Mouse (Mus musculus) heart, embryonic 16.5 days (tissue): Measurements from ENCODE around the gene Hyal1. TPM values are rescaled to one million over a fixed set of nuclear protein-coding genes. Genes with fewer than 3 reads are reported as not detected.

Source experiments
- ATAC-seq: fragments of 200-750 bp; cut with Nextera tagmentation; replicated peaks from 2 replicates; pipeline ENCODE4 v1.8.0; 2017; ENCODE audit warnings: moderate number of reproducible peaks; ENCODE audit not compliant: insufficient read depth, low FRiP score; ENCODE audit errors: extremely low read depth
- H3K27ac ChIP-seq: fragments of 300-500 bp; sonication (generic); 2 replicates; pipeline ENCODE4 v1.5.1; 2014; ENCODE audit warnings: mild to moderate bottlenecking, low read length, control low read depth, moderate library complexity
- H3K27me3 ChIP-seq: fragments of 300-500 bp; sonication (generic); 2 replicates; pipeline ENCODE4 v1.6.1; 2014; ENCODE audit warnings: low read length, mixed read lengths; ENCODE audit not compliant: control insufficient read depth, insufficient read depth
- H3K36me3 ChIP-seq: fragments of 300-500 bp; sonication (generic); 2 replicates; pipeline ENCODE4 v1.6.1; 2014; ENCODE audit not compliant: control insufficient read depth, insufficient read depth
- H3K4me1 ChIP-seq: fragments of 300-500 bp; sonication (generic); 2 replicates; pipeline ENCODE4 v1.6.1; 2014; ENCODE audit warnings: low read length, mixed read lengths; ENCODE audit not compliant: control insufficient read depth, insufficient read depth
- H3K4me2 ChIP-seq: fragments of 300-500 bp; sonication (generic); 2 replicates; pipeline ENCODE4 v1.6.1; 2014; ENCODE audit warnings: low read depth, mild to moderate bottlenecking, control low read depth, low read length
- H3K4me3 ChIP-seq: fragments of 300-500 bp; sonication (generic); 2 replicates; pipeline ENCODE4 v1.5.1; 2014; ENCODE audit warnings: mild to moderate bottlenecking, control low read depth, low read length
- H3K9ac ChIP-seq: fragments of 300-500 bp; sonication (generic); 2 replicates; pipeline ENCODE4 v1.6.1; 2014; ENCODE audit warnings: low read length, control low read depth
- H3K9me3 ChIP-seq: fragments of 300-500 bp; sonication (generic); replicated peaks from 2 replicates; pipeline ENCODE4 v1.6.1; 2016; ENCODE audit warnings: low read length; ENCODE audit not compliant: control insufficient read depth
- WGBS: fragments of 180-500 bp; shearing (Covaris S2); extraction: QIAGEN DNeasy Blood & Tissue Kit; methylation state at CpG from one replicate; pipeline ENCODE4 v1.1.7; 2014; 5-methylcytosine and 5-hydroxymethylcytosine counted together
- polyA plus RNA-seq: library from polyadenylated mRNA; unstranded; fragments of >200 nt; fragmentation: Nextera tagmentation; extraction: Ambion mirVana; gene quantifications from 2 replicates; pipeline ENCODE4 v1.2.1, GENCODE M21; 2015

The Hyal1 gene
- polyA plus RNA-seq, 1 experiment from 2014 or later, result 8.4 TPM

GRCm38 (mm10) chr9:107547957-107548356 lies 28.8 kb upstream of the Hyal1 start:
- Histone ChIP-seq H3K9ac (no peak overlapping the region), H3K27ac (no peak overlapping the region), H3K4me1 (peaks cover 31% of the 10 kb centered on the region), H3K9me3 (no peaks in the 10 kb centered on the region), H3K27me3 (peaks cover 8% of the 10 kb centered on the region), H3K36me3 (peaks cover 9% of the 10 kb centered on the region), H3K4me3 (no peak overlapping the region), H3K4me2 (no peak overlapping the region)
- 77% methylated on average over 5 of the region's 5 CpGs for WGBS
- no peak for ATAC-seq

GRCm38 (mm10) chr9:107548820-107549219 lies 27.9 kb upstream of the Hyal1 start:
- Histone ChIP-seq H3K4me1 (peaks cover 31% of the 10 kb centered on the region), H3K27me3 (peaks cover 8% of the 10 kb centered on the region)
- 88% methylated on average over 10 of the region's 10 CpGs for WGBS

GRCm38 (mm10) chr9:107549297-107550074 lies 27.2 kb upstream of the Hyal1 start:
- no peaks in the 10 kb centered on the region for H3K9me3 ChIP-seq
- H3K4me1 ChIP-seq, result peaks cover 31% of the 10 kb centered on the region
- ATAC-seq, result no peak
- H3K27me3 ChIP-seq, result peaks cover 8% of the 10 kb centered on the region
- no peak overlapping the region for H3K4me2 ChIP-seq
- H3K36me3 ChIP-seq, result peaks cover 3% of the 10 kb centered on the region
- no peak overlapping the region for H3K9ac ChIP-seq
- H3K4me3 ChIP-seq, result no peak overlapping the region
- no peak overlapping the region for H3K27ac ChIP-seq
- 79% methylated on average over 20 of the region's 20 CpGs for WGBS

More at GRCm38 (mm10) chr9:107548820-107549219, 27.9 kb upstream of the Hyal1 start:
- Histone ChIP-seq H3K36me3 (peaks cover 9% of the 10 kb centered on the region), H3K4me3 (no peak overlapping the region), H3K4me2 (no peak overlapping the region), H3K27ac (no peak overlapping the region), H3K9me3 (no peaks in the 10 kb centered on the region), H3K9ac (no peak overlapping the region)
- ATAC-seq, result no peak

GRCm38 (mm10) chr9:107550491-107551116 lies 26.1 kb upstream of the Hyal1 start:
- H3K4me2 ChIP-seq, result peak overlapping the region; percentile 91
- peak overlapping the region; percentile 51 for H3K4me3 ChIP-seq
- H3K36me3 ChIP-seq, result no peaks in the 10 kb centered on the region
- H3K9ac ChIP-seq, result peak overlapping the region; percentile 71
- peaks cover 8% of the 10 kb centered on the region for H3K27me3 ChIP-seq
- WGBS, result 46% methylated on average over 23 of the region's 23 CpGs
- H3K27ac ChIP-seq, result 0 out of 2 replicates have a peak overlapping the region, but pooled peaks have one; percentile 1
- ATAC-seq, result no peak
- no peaks in the 10 kb centered on the region for H3K9me3 ChIP-seq
- H3K4me1 ChIP-seq, result peaks cover 32% of the 10 kb centered on the region

GRCm38 (mm10) chr9:107551117-107551889 lies 25.4 kb upstream of the Hyal1 start, which contains the start of gene Rassf1:
Gene Rassf1 (plus strand): TSS chr9:107551555.
- Histone ChIP-seq H3K4me3 (peak within 1 kb of the TSS; percentile 51), H3K4me2 (peak within 1 kb of the TSS; percentile 91), H3K9ac (peak within 1 kb of the TSS; percentile 71), H3K27me3 (peaks cover 8% of the 10 kb centered on the region), H3K4me1 (peaks cover 36% of the 10 kb centered on the region), H3K27ac (peak within 1 kb of the TSS; percentile 15), H3K9me3 (no peaks in the 10 kb centered on the region), H3K36me3 (no peaks in the 10 kb centered on the region)
- WGBS, result 1% methylated on average over 63 of the region's 63 CpGs
- peak; percentile 10; the same call in 1 of the 2 replicates for ATAC-seq

- Histone ChIP-seq H3K27ac (peak overlapping the region; percentile 15), H3K4me3 (peak overlapping the region; percentile 51), H3K4me1 (peaks cover 35% of the 10 kb centered on the region), H3K9ac (peak overlapping the region; percentile 71), H3K27me3 (peaks cover 8% of the 10 kb centered on the region), H3K9me3 (no peaks in the 10 kb centered on the region), H3K4me2 (peak overlapping the region; percentile 91), H3K36me3 (no peaks in the 10 kb centered on the region)
- no peak for ATAC-seq
- 26% methylated on average over 8 of the region's 8 CpGs for WGBS
Observed at GRCm38 (mm10) chr9:107551890-107552355, 24.8 kb upstream of the Hyal1 start.

GRCm38 (mm10) chr9:107552690-107553393 lies 23.9 kb upstream of the Hyal1 start:
- H3K4me1 ChIP-seq, result peaks cover 29% of the 10 kb centered on the region
- peaks cover 8% of the 10 kb centered on the region for H3K27me3 ChIP-seq
- peaks cover 7% of the 10 kb centered on the region for H3K36me3 ChIP-seq
- no peaks in the 10 kb centered on the region for H3K9me3 ChIP-seq
- ATAC-seq, result no peak
- H3K4me3 ChIP-seq, result no peak overlapping the region
- WGBS, result 81% methylated on average over 5 of the region's 5 CpGs
- H3K27ac ChIP-seq, result no peak overlapping the region
- no peak overlapping the region for H3K9ac ChIP-seq
- peak overlapping the region; percentile 91 for H3K4me2 ChIP-seq

GRCm38 (mm10) chr9:107553541-107554318 lies 23.0 kb upstream of the Hyal1 start:
- H3K9ac ChIP-seq, result peak overlapping the region; percentile 76
- no peaks in the 10 kb centered on the region for H3K9me3 ChIP-seq
- H3K36me3 ChIP-seq, result peaks cover 16% of the 10 kb centered on the region
- H3K4me1 ChIP-seq, result peaks cover 29% of the 10 kb centered on the region
- 7% methylated on average over 37 of the region's 37 CpGs for WGBS
- ATAC-seq, result peak; percentile 32
- H3K4me3 ChIP-seq, result peak overlapping the region; percentile 70
- H3K27ac ChIP-seq, result peak overlapping the region; percentile 83
- H3K27me3 ChIP-seq, result peaks cover 8% of the 10 kb centered on the region
- peak overlapping the region; percentile 91 for H3K4me2 ChIP-seq
